Mouse (Mus musculus) midbrain, embryonic 12.5 days (tissue): ENCODE results near the gene Abce1. TPM values are rescaled to one million over a fixed set of nuclear protein-coding genes. Genes with fewer than 3 reads are reported as not detected.

Experiments used
- ATAC-seq: fragments of 200-750 bp; cut with Nextera tagmentation; 2 replicates; pipeline ENCODE4 v1.8.0; 2017; ENCODE audit warnings: low read depth, moderate TSS enrichment, moderate library complexity; ENCODE audit not compliant: low FRiP score
- H3K27ac ChIP-seq: fragments of 300-500 bp; sonication (generic); replicated peaks from 2 replicates; pipeline ENCODE4 v1.5.1; 2016; ENCODE audit warnings: mild to moderate bottlenecking
- H3K27me3 ChIP-seq: fragments of 300-500 bp; sonication (generic); 2 replicates; pipeline ENCODE4 v1.6.1; 2016; ENCODE audit warnings: mild to moderate bottlenecking
- H3K36me3 ChIP-seq: fragments of 300-500 bp; sonication (generic); 2 replicates; pipeline ENCODE4 v1.6.1; 2016
- H3K4me1 ChIP-seq: fragments of 300-500 bp; sonication (generic); 2 replicates; pipeline ENCODE4 v1.6.1; 2016
- H3K4me2 ChIP-seq: fragments of 300-500 bp; sonication (generic); replicated peaks from 2 replicates; pipeline ENCODE4 v1.6.1; 2016; ENCODE audit warnings: mild to moderate bottlenecking, moderate library complexity
- H3K4me3 ChIP-seq: fragments of 300-500 bp; sonication (generic); 2 replicates; pipeline ENCODE4 v1.5.1; 2016; ENCODE audit warnings: mild to moderate bottlenecking
- H3K9ac ChIP-seq: fragments of 300-500 bp; sonication (generic); replicated peaks from 2 replicates; pipeline ENCODE4 v1.6.1; 2016; ENCODE audit warnings: mild to moderate bottlenecking, moderate library complexity
- H3K9me3 ChIP-seq: fragments of 300-500 bp; sonication (generic); 2 replicates; pipeline ENCODE4 v1.6.1; 2016; ENCODE audit warnings: mild to moderate bottlenecking
- WGBS: fragments of 180-500 bp; shearing (Covaris S2); methylation state at CpG from one replicate; pipeline ENCODE4 v1.1.7; 2016; 5-methylcytosine and 5-hydroxymethylcytosine counted together
- polyA plus RNA-seq: library from polyadenylated mRNA; unstranded; fragments of >200 nt; fragmentation: Nextera tagmentation; extraction: Ambion mirVana; gene quantifications from 2 replicates; pipeline ENCODE4 v1.2.1, GENCODE M21; 2016

The Abce1 gene
- polyA plus RNA-seq, 1 experiment from 2014 or later: 108 TPM

DNA sequence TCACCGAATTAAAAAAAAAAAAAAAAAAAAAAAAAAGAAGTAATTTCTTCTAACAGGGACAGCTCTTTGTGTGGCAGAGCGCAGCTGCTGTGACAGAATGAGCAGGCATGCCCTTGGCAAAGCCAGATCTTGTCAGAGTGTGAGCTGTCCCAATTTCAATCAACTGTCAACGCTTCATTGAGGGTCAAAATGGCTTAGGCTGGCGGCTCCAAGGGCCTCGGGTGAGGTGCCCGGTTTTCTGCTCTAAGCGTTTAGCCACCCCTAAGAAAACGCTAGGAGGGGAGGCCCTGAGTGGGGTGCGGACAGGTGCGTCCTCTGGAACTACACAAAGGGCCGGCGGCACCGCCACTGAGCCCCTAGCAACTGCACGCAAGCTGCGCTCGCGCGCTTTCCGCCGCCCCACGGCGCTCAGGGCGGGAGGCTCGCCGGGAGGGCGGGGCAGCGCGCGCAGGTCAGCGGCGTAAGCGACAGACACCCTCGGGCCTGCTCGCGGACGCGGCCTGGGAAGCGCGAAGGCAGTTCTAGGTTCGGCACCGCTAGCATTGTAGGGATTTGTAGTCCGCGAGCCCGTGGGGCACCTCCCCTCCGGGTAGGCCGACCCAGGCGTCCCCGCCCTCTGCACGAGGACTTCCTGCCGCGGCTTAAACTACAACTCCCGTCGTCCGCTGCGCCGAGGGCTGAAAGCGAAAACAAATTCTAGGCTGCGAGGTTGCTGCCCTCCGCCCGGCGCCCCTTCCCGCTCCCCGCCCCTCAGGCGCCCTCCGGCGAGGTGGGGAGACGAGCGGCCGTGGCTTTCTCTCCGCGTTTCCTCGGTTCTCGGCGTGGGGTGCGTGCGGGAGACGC, 72.6 kb downstream of the Abce1 start:
- Histone ChIP-seq H3K9me3 (no peaks in the 10 kb centered on the region), H3K9ac (peak overlapping the region; percentile 90), H3K4me3 (peak overlapping the region; percentile 94), H3K27ac (peak overlapping the region; percentile 95), H3K4me1 (peaks cover 28% of the 10 kb centered on the region), H3K27me3 (no peaks in the 10 kb centered on the region; the same call in 1 of the 2 replicates), H3K36me3 (peaks cover under 1% of the 10 kb centered on the region; the same call in 1 of the 2 replicates), H3K4me2 (peak overlapping the region; percentile 63)
- peak; percentile 99 for ATAC-seq
- WGBS: under 1% methylated on average over 69 of the region's 77 CpGs

DNA sequence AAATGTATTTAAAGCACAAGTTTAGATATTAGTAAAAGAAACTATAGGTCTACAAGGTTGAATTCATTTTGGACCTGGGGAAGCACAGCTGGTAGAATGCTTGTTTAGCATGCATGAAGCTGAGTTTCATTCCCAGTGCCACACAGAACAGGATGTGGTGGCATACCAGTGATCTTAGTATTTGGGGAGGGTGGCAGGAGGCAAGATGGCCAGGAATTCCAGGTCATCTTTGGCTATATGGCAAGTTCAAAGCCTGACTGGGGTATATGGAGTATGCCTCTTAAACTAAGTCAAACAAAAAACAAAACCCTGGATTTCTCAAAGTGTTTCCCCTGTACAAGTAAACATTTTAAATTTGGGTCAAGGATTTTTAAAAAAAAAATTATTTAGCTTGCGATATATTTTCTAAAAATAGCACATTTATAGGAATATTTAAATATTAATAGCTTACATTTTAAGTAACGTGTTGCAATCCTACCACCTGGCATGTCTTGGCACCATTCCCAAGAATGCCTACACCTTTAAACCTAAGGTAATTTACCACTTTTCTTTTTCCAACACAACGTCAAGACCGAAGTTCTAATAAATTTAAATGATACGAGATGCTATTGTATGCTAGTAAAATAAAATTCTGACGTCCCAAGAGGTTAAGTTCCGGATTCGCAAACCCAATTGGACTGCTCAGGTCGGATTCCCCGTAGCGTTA, 73.4 kb downstream of the Abce1 start:
- no peak for ATAC-seq
- no peaks in the 10 kb centered on the region; the same call in 1 of the 2 replicates for H3K27me3 ChIP-seq
- no peaks in the 10 kb centered on the region for H3K36me3 ChIP-seq
- peak overlapping the region; percentile 68; the same call in 1 of the 2 replicates for H3K9ac ChIP-seq
- H3K4me3 ChIP-seq: peak overlapping the region; percentile 94
- 15% methylated on average over 11 of the region's 11 CpGs for WGBS
- H3K27ac ChIP-seq: peak overlapping the region; percentile 95
- H3K4me2 ChIP-seq: peak overlapping the region; percentile 63
- H3K9me3 ChIP-seq: no peaks in the 10 kb centered on the region
- peaks cover 24% of the 10 kb centered on the region for H3K4me1 ChIP-seq

DNA sequence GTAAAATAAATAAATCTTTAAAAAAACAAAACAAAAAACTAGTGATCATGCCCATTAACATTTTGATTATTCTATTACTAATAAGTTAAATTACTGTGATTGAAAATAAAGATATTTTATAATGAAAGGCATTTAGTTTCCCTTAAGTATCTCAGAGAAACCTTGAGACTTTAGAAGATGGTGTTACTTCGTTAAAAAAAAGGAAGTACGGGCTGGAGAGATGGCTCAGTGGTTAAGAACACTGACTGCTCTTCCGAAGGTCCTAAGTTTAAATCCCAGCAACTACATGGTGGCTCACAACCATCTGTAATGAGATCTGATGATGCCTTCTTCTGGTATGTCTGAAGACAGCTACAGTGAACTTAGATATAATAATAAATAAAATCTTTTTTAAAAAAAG, 74.3 kb downstream of the Abce1 start:
- H3K4me3 ChIP-seq: no peak overlapping the region
- no peak overlapping the region for H3K4me2 ChIP-seq
- H3K27ac ChIP-seq: no peak overlapping the region
- H3K4me1 ChIP-seq: peaks cover 17% of the 10 kb centered on the region
- H3K27me3 ChIP-seq: no peaks in the 10 kb centered on the region; the same call in 1 of the 2 replicates
- no peaks in the 10 kb centered on the region for H3K9me3 ChIP-seq
- H3K36me3 ChIP-seq: no peaks in the 10 kb centered on the region
- H3K9ac ChIP-seq: no peak overlapping the region
- no peak for ATAC-seq
- 83% methylated on average over 3 of the region's 3 CpGs for WGBS

DNA sequence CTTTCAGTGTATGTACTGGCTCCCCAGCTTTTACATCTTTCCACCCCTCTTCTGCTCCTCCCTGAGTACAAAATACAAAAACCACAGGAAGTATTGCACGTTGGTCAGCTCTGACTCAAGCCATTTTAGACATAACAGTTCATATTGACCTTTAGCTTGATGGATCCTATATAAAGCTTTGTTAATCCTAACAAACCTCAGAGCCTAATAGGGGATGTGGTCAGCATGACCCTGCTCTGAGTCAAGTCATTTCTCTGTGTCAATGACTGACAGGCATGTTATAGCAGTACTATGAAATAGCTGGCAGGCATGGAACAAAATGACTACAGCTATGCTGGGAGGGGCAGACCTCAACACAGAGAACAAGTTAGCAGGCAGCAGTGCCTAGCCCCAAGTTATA, 75.4 kb downstream of the Abce1 start:
- no peaks in the 10 kb centered on the region; the same call in 1 of the 2 replicates for H3K27me3 ChIP-seq
- H3K36me3 ChIP-seq: no peaks in the 10 kb centered on the region
- H3K27ac ChIP-seq: no peak overlapping the region
- 75% methylated on average over 1 of the region's 1 CpGs for WGBS
- H3K4me2 ChIP-seq: no peak overlapping the region
- H3K9me3 ChIP-seq: no peaks in the 10 kb centered on the region
- peaks cover 7% of the 10 kb centered on the region for H3K4me1 ChIP-seq
- H3K9ac ChIP-seq: no peak overlapping the region
- ATAC-seq: no peak
- no peak overlapping the region for H3K4me3 ChIP-seq

DNA sequence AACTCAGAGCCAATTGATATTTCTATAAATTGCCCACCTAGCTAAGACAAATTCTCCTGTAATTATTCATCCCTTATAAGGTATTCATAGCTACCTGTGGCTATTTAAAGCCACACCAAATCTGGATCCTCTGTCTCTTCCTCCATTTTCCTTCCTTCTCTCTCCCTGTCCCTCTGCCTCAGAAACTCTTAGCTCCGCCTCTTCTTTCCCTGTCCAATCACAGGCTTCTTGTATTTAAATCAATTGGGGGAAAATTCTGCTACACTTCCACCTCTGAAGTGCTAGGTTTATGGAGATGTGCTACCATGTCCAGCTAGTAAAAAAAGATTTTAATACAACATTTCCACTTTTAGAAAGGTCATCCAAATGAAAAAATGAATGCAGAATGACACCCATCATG, 76.0 kb downstream of the Abce1 start:
- H3K9me3 ChIP-seq: no peaks in the 10 kb centered on the region
- H3K27ac ChIP-seq: no peak overlapping the region
- H3K36me3 ChIP-seq: no peaks in the 10 kb centered on the region
- WGBS: 95% methylated on average over 1 of the region's 1 CpGs
- ATAC-seq: no peak
- H3K9ac ChIP-seq: no peak overlapping the region
- H3K4me1 ChIP-seq: no peaks in the 10 kb centered on the region; the same call in 1 of the 2 replicates
- H3K4me2 ChIP-seq: no peak overlapping the region
- no peaks in the 10 kb centered on the region; the same call in 1 of the 2 replicates for H3K27me3 ChIP-seq
- no peak overlapping the region for H3K4me3 ChIP-seq

Other genes starting within 250 kb of the Abce1 start
- gene Otud4, start 72.1 kb downstream of the Abce1 start, polyA plus RNA-seq: 18.9 and 20.9 TPM in 2 replicates
- 41.1 and 48.5 TPM in 2 replicates for gene Anapc10, start 80 bp upstream of the Abce1 start, polyA plus RNA-seq